Mouse (Mus musculus): ENCODE data around the gene Gm28044. TPM values are rescaled to one million over a fixed set of nuclear protein-coding genes. Genes with fewer than 3 reads are reported as not detected.
"Not testable (repeated sequence)": the region's sequence is repeated elsewhere in the genome, so short reads cannot be mapped to it uniquely, and the experiment has no call there.

The Gm28044 gene
- 0.35 TPM in 1 of 2 replicates, not detected in the other for polyA plus RNA-seq (2015; fragmentation: Nextera tagmentation; extraction: Ambion mirVana)

DNA sequence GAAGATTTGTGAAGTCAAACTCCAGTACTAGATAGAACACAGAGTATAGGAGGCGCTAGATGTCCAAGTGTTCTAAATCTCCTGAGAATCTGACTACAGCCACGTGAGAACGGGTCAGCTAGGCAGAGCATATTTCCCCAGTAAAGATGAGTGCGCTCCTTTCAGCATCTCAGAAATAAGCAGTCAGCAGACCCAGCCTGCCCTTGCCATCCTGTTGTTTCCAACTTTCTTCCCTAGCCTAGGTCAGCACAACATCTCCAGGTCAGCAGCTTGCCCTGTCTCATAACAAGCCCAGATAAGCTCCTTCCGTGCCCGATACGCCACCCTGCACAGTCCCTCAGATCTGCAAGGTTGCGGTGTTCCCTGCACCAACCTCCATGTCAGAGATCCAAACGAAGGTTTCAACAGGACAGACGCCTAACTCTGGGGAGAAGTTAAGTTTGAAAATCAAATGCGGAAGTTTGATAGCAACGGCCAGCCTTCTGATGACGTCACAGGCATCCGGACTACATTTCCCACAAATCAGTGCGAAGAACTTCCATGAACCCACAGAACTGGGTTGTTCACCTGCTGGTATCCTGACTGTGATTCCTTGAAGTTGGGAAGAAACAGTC is at the start of gene Gm28044, which contains the start of gene Zfp953:
Gene Gm28044, minus strand, starts transcription at position 406 of the 614 bp plus-strand sequence.
Gene Zfp953, minus strand, starts transcription at position 475 of the 614 bp plus-strand sequence.
- peak; percentile 92 for DNase-seq (ENCODE audit: low spot score)

GRCm38 (mm10) chr13:67399183-67399903 is 39.0 kb upstream of the Gm28044 start, which contains the start of gene Zfp429:
Gene Zfp429, minus strand, starts transcription at chr13:67399819.
- DNase-seq (ENCODE audit: low spot score) = peak; percentile 82

GRCm38 (mm10) chr13:67376255-67376654 is 15.9 kb upstream of the Gm28044 start:
- not testable (repeated sequence) for DNase-seq (ENCODE audit: low spot score)

GRCm38 (mm10) chr13:67375050-67375911 is 14.9 kb upstream of the Gm28044 start, which contains the start of the genes Gm28041 and Zfp456:
Gene Gm28041, minus strand, starts transcription at chr13:67375733.
Gene Zfp456, minus strand, starts transcription at chr13:67375810.
- DNase-seq (ENCODE audit: low spot score) = peak; percentile 85

DNA sequence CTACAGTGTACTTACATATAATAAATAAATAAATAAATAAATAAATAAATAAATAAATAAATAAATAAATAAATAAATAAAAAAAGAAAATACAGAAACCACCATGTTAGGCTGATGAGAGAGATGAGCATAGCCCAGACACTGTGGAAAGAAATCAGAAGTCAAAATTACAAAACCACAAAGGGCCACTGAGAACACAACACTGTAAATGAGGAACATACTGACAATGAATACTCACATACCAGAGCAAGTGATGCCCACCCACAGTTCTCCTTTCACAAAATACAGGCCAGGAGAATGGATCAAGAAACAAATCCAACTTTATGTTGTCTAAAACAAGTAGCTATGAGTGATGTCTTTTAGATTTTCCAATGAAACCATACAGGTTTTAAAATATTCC is 8.5 kb downstream of the Gm28044 start:
- DNase-seq (ENCODE audit: low spot score) = no peak

DNA sequence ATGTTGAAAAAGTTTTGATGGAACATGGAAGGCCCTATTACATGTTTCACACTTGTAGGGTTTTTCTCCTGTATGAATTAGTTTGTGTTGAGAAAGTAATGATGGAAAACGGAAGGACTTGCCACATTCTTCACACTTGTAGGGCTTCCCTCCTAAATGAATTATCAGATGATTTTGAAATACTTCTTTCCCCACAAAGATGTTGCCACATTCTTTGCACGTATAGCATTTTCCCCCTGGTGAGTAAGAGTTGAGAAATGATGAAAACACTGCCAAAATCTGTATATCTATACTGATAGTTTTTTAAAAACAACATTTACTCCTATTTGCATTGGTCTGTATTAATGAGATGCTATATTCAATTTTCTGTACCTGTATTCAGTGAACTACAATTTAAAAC is 16.9 kb downstream of the Gm28044 start:
- no peak for DNase-seq (ENCODE audit: low spot score)

GRCm38 (mm10) chr13:67332877-67333276 is 27.5 kb downstream of the Gm28044 start:
- DNase-seq (ENCODE audit: low spot score) = peak; percentile 3

DNA sequence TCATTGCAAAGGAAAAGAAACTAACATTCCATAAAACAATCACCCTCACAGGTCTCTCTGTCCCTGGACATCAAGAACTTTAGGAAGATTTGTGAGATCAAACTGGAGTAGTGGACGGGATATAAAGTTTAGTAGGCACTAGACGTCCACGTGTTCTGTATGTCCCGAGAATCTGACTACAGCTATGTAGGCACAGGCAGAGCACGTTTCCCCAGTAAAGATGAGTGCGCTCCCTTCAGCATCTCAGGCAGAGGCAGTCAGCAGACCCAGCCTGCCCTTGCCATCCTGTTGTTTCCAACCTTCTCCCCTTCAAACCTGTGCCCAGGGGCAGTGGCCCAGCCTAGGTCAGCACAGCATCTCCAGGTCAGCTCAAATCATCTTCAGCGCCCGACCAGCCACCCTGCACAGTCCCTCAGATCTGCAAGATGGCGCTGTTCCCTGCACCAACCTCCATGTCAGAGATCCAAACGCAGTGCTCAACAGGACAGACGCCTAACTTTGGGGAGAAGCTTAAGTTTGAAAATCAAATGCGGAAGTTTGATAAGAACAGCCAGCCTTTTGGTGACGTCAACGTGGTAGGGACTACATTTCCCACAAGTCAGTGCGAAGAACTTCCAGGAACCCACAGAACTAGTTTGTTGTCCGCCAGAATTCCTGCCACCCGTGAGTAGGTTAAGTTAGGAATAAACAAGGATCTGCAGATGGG is 28.2 kb downstream of the Gm28044 start, which contains the start of gene Zfp595:
Gene Zfp595, minus strand, starts transcription at position 552 of the 706 bp plus-strand sequence.
- DNase-seq (ENCODE audit: low spot score) = peak; percentile 89

DNA sequence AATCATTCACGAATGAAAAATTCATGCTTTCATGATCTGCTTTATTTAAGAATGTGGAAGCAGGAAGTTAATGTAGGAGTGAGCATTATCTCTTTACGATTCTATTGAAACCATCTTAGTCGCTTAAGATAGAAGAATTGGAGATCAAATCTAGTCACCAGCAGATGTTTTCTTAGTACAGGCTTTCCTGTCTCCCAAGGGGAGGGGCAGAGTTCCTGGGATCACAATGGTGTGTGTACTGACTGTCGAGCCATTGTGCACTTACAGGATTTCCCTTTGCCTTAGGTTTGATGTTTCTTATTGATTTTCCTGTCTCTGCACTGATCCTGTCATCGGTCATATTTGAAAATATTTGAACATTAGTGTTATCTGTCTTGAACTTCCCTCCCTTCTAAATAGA is 53.6 kb downstream of the Gm28044 start:
- DNase-seq (ENCODE audit: low spot score) = no peak

DNA sequence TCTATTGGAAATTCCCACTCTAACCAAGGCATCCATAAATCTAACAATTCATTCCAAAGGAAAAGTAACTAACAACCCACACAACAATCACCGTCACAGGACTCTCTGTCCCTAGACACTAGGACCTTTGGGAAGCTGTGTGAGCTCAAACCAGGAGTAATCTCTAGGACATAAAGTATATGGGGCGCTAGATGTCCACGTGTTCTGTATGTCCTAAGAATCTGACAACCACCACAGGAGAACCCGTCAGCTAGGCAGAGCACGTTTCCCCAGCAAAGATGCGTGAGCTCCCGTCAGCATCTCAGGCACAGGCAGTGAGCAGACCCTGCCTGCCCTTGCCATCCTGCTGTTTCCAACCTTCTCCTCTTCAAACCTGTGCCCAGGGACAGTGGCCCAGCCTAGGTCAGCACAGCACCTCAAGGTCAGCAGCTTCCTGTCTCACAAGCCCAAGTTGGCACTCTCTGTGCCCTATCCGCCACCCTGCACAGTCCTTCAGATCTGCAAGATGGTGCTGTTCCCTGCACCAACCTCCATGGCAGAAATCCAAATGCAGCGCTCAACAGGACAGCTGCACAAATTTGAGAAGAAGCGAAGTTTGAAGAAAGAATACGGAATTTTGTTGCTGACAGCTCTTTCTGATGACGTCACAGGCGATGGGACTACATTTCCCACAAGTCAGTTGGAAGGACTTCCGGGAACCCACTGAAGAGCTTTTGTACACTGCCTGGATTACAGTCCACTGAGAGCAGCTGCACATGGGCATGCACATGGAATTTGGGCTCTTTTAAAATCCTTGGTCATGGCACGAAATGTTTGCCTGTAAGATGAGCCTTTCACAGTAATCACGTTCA is 54.3 kb downstream of the Gm28044 start, which contains the start of gene Zfp457:
Gene Zfp457, minus strand, starts transcription at position 664 of the 851 bp plus-strand sequence.
- DNase-seq (ENCODE audit: low spot score) = peak; percentile 91

GRCm38 (mm10) chr13:67278314-67278713 is 82.0 kb downstream of the Gm28044 start, which contains the start of gene Zfp458:
Gene Zfp458, minus strand, starts transcription at chr13:67278466.
- DNase-seq (ENCODE audit: low spot score) = no peak

- DNase-seq (ENCODE audit: low spot score) = not testable (repeated sequence)
Observed at GRCm38 (mm10) chr13:67269383-67270065, 90.8 kb downstream of the Gm28044 start.

DNA sequence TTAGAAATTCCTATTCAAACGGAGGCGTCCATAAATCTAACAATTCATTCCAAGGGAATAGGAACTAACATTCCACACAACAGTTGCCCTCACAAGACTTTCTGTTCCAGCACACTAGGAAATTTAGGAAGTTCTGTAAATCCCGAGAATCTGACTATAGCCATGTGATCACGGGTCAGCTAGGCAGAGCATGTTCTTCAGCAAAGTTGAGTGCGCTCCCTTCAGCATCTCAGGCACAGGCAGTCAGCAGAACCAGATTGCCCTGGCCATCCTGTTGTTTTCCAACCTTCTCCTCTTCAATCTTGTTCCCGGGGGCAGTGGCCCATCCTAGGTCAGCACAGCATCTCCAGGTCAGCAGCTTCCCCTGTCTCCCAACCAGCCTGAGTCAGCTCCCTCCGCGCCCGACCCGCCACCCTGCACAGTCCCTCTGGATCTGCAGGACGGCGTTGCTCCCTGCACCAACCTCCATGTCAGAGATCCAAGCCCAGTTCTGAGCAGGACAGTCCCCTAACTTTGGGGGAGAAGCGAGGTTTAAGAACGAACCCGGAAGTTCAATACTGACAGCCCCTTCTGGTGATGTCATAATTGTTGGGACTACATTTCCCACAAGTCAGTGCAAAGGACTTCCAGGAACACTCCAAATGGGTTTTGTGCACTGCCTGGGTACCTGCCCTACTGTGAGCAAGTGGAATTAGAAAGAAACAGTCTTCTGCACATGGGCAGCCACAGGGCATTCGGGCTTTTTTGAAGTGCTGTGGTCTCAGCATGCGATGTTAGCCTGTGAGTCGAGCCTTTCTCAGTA is 91.6 kb downstream of the Gm28044 start:
- DNase-seq (ENCODE audit: low spot score) = peak; percentile 86

Other genes with a start within 250 kb of the Gm28044 start
- 0.09 TPM in 1 of 2 replicates, not detected in the other for gene Rslcan18, start 244.3 kb downstream of the Gm28044 start, polyA plus RNA-seq (2015; fragmentation: Nextera tagmentation; extraction: Ambion mirVana)
- gene Zfp759, start 238.9 kb downstream of the Gm28044 start, polyA plus RNA-seq (2015; fragmentation: Nextera tagmentation; extraction: Ambion mirVana) = 1.6 and 1.7 TPM in 2 replicates
- gene Rsl1, start 187.4 kb downstream of the Gm28044 start, polyA plus RNA-seq (2015; fragmentation: Nextera tagmentation; extraction: Ambion mirVana) = 6.6 and 9.0 TPM in 2 replicates
- gene Zfp455, start 166.0 kb downstream of the Gm28044 start, polyA plus RNA-seq (2015; fragmentation: Nextera tagmentation; extraction: Ambion mirVana) = 1.6 and 1.7 TPM in 2 replicates
- gene Zfp458, start 82.1 kb downstream of the Gm28044 start, polyA plus RNA-seq (2015; fragmentation: Nextera tagmentation; extraction: Ambion mirVana) = 1.6 and 1.7 TPM in 2 replicates
- 1.0 and 1.2 TPM in 2 replicates for gene Zfp457, start 54.1 kb downstream of the Gm28044 start, polyA plus RNA-seq (2015; fragmentation: Nextera tagmentation; extraction: Ambion mirVana)
- 2.7 TPM in 2 replicates for gene Zfp595, start 28.0 kb downstream of the Gm28044 start, polyA plus RNA-seq (2015; fragmentation: Nextera tagmentation; extraction: Ambion mirVana)
- 1.7 and 2.1 TPM in 2 replicates for gene Zfp953, start 69 bp upstream of the Gm28044 start, polyA plus RNA-seq (2015; fragmentation: Nextera tagmentation; extraction: Ambion mirVana)
- 0.64 and 0.81 TPM in 2 replicates for gene Gm28041, start 15.2 kb upstream of the Gm28044 start, polyA plus RNA-seq (2015; fragmentation: Nextera tagmentation; extraction: Ambion mirVana)
- gene Zfp456, start 15.3 kb upstream of the Gm28044 start, polyA plus RNA-seq (2015; fragmentation: Nextera tagmentation; extraction: Ambion mirVana) = 1.7 and 1.9 TPM in 2 replicates
- 8.7 and 9.1 TPM in 2 replicates for gene Zfp429, start 39.3 kb upstream of the Gm28044 start, polyA plus RNA-seq (2015; fragmentation: Nextera tagmentation; extraction: Ambion mirVana)
- gene Zfp459, start 60.9 kb upstream of the Gm28044 start, polyA plus RNA-seq (2015; fragmentation: Nextera tagmentation; extraction: Ambion mirVana) = 2.2 and 2.3 TPM in 2 replicates
- 6.6 and 7.7 TPM in 2 replicates for gene Zfp874a, start 91.1 kb upstream of the Gm28044 start, polyA plus RNA-seq (2015; fragmentation: Nextera tagmentation; extraction: Ambion mirVana)
- 4.3 and 5.7 TPM in 2 replicates for gene Zfp874b, start 123.7 kb upstream of the Gm28044 start, polyA plus RNA-seq (2015; fragmentation: Nextera tagmentation; extraction: Ambion mirVana)
- gene Zfp58, start 140.0 kb upstream of the Gm28044 start, polyA plus RNA-seq (2015; fragmentation: Nextera tagmentation; extraction: Ambion mirVana) = 11.4 and 12.7 TPM in 2 replicates
- not detected in 2 replicates for gene Gm26965, start 165.6 kb upstream of the Gm28044 start, polyA plus RNA-seq (2015; fragmentation: Nextera tagmentation; extraction: Ambion mirVana)
- 43.2 and 54.1 TPM in 2 replicates for gene Zfp87, start 165.6 kb upstream of the Gm28044 start, polyA plus RNA-seq (2015; fragmentation: Nextera tagmentation; extraction: Ambion mirVana)
- 13.5 and 14.0 TPM in 2 replicates for gene Zfp748, start 193.3 kb upstream of the Gm28044 start, polyA plus RNA-seq (2015; fragmentation: Nextera tagmentation; extraction: Ambion mirVana)
- gene Zfp729b, start 249.2 kb upstream of the Gm28044 start, polyA plus RNA-seq (2015; fragmentation: Nextera tagmentation; extraction: Ambion mirVana) = 5.0 and 5.3 TPM in 2 replicates

Measured in thymus, postnatal 0 days (tissue).